Mouse (Mus musculus) G1E-ER4 (cell line): ENCODE data around the gene Gm32742. TPM values are rescaled to one million over a fixed set of nuclear protein-coding genes. Genes with fewer than 3 reads are reported as not detected.

Experiments
- GATA1 ChIP-seq: IDR thresholded peaks from one replicate; pipeline ENCODE4 v1.8.0; 2012; ENCODE audit warnings: low read length, inconsistent platforms
- polyA plus RNA-seq: library from polyadenylated mRNA; stranded (reverse); fragments of >175 nt; gene quantifications from 2 replicates; pipeline ENCODE4 v1.2.3, GENCODE M21; 2012

Gene Gm32742
- 0.01 and 0.02 TPM in 2 replicates for polyA plus RNA-seq

GRCm38 (mm10) chr9:51165312-51166180 lies at the start of gene Gm32742:
TSS of gene Gm32742 (minus strand) at chr9:51165517.
- no peak for TF ChIP-seq GATA1

DNA sequence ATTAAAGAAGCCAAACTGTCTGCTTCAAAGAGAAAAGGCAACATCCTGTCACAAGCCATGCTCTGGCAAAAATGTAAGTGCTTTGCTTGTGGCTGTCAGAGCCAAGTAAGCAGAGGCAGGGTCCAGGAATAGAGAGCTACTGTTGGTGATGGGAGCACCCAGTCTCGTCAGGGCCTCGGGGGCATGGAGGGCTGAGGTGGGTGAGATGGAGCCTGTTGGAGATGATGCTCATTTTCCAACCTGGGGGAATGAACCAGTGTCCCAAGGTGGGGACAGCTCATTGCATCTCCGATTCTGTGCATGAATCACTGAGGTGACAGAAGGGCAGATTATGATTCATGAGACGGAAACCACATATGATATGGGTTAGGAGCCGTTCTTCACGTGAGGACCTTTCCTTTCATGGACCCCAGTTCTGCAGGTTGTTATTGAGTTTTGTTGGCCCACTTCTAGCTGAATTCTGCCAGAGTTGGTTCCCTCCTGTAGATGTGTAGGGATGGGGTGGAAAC lies 48.5 kb upstream of the Gm32742 start:
- TF ChIP-seq GATA1, result no peak

DNA sequence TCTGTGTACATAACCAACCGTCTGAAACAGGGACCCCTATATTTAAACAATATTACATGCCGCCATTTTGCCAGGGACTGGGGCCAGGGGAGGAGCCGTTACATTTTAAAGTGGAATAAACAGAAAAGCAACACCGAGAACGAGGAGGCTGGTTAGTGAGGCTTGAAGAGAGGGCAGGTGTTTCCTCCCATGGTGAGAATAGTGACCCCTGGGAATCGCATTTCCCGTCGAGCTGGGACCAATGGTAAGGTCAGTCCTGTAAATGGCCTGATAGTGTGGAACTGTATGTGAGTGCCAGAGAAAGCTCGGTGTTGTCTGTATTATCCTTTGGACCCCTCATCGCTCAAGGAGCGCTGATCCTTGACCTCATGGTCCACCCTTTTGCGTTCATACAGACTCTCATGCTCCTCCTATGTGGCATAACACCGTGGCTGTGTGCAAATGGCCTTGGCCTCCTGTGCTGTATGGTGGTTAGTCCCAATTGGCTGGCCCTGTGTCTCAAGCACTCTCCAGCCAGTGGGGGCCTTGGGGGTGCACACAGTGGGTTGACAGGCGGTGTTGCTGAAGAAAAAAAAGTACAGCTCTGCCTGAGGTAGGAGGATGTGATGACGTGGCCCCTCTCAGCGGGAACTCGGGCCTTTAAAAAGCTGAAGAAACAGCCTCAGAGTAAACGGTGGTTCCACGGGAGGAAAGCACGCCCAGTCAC lies 47.9 kb upstream of the Gm32742 start, which contains the start of gene Pou2af1:
TSS of gene Pou2af1 (plus strand) at position 686 of the 706 bp plus-strand sequence.
- TF ChIP-seq GATA1, result no peak

DNA sequence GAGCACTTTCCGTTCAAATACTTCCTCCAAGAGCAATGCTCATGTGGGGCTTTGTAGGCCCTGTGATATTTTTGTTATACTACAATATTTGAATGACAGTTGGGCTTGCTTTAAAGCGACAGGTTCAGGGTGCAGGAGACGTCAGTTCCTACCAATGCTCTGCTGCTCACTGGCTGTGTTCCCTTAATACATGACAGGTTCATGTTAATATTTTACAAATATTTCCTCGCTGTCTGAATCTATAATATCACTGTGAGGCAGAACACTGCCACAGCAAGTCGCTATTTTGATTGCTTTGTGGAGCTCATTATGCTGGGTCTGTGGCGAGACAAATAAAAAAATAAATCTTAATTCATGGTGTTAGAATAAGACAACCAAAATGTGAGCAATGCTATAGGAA lies 45.9 kb upstream of the Gm32742 start:
- no peak for TF ChIP-seq GATA1

- no peak for TF ChIP-seq GATA1
Measured at GRCm38 (mm10) chr9:51208974-51209332, 43.6 kb upstream of the Gm32742 start.

GRCm38 (mm10) chr9:51194790-51195189 lies 29.5 kb upstream of the Gm32742 start:
- no peak for TF ChIP-seq GATA1

DNA sequence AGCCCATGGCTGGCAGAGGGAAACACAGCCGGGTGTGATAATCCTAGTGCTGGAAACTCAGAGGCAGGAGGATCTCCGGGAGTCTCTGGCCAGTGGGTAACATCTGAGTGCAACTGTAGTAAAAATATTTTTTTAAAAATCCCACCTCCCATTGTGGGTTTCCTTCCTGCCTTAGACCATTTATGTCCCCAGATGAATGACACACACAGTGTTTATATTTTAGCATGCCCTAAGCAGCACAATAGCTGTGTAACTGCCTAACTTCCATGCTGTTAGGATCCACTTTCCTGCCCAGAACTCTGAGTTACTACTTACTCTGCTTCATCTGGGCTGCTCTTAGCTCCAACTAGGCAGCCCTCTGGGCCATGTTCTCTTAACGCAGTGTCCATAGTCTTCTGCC lies 25.3 kb upstream of the Gm32742 start:
- TF ChIP-seq GATA1, result no peak

- TF ChIP-seq GATA1, result no peak
Measured at GRCm38 (mm10) chr9:51185871-51186270, 20.6 kb upstream of the Gm32742 start.

GRCm38 (mm10) chr9:51185386-51185785 lies 20.1 kb upstream of the Gm32742 start:
- TF ChIP-seq GATA1, result no peak

- TF ChIP-seq GATA1, result no peak
Measured at GRCm38 (mm10) chr9:51182716-51183710, 17.7 kb upstream of the Gm32742 start.

DNA sequence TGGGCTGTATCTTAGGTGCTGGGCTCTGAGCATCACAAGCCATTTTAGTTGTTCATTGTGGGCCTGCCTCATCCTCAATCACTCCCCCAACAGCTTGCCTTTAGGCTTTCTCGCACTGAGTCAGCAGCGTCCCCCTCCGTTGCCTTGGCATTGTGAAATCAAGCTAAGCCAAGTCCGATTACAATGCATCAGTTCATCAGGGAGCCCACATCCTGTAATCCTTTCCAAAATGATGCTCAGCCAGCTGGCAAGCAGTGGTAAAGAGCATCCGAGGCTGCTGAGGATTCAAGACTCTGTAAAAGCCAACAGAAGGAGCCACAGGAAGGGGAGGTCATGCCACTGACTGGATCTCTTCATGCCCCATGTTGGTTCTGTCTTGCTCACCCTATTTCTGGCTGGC lies 15.3 kb upstream of the Gm32742 start:
- TF ChIP-seq GATA1, result no peak

DNA sequence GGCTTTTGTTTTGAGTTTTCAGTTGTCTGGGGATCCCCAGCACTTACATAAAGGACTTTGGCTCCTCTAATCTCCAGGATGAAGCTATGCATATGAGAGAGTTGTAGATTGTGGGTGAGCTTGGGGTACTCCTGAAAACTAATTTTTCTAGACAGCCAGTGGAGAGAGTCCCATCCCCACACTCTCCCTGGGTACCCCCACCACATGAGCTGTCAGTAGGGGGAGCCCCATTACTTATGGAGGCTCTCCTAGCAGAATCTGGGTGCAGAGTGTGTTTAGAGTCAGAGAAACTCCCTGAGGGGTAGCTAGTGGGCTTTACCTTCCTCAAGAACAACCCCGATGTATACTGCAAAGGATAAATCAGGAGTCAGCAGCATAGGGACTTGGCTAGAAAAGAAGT lies 13.0 kb upstream of the Gm32742 start:
- no peak for TF ChIP-seq GATA1

DNA sequence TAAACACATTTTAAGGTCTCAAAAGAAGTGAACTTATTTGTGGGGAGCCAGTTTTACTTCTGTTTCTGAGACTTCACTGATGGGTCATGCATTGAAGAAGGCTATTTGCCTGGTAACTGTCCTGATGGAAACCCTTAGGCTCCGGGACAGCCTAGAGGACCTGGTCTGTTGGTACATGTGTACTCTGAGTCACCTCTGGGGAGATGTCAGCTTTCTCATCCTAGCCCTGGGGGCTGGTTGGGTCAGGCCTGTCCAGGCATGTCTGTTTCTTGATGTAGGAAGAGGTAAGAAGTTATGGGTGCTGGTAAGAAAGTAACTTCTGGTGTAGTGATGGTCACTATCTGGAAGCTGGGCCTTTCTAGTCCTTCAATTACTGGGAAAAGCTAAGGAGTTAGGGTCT lies 10.4 kb upstream of the Gm32742 start:
- TF ChIP-seq GATA1, result no peak

GRCm38 (mm10) chr9:51174890-51175464 lies 9.7 kb upstream of the Gm32742 start:
- peak; percentile 30 for TF ChIP-seq GATA1

GRCm38 (mm10) chr9:51170298-51170697 lies 5.0 kb upstream of the Gm32742 start:
- no peak for TF ChIP-seq GATA1
